Mouse (Mus musculus) heart, postnatal 10 days (tissue): ENCODE data around the gene Ccr6. TPM values are rescaled to one million over a fixed set of nuclear protein-coding genes. Genes with fewer than 3 reads are reported as not detected.

ENCODE experiments used
- DNase-seq, 2 experiments: peaks; one replicate each; pipeline ENCODE4 v3.0.0; 2021
- intact Hi-C: fragments of 180-260 bp; cut with DNase I; formaldehyde crosslinking; loops from one replicate; pipeline ENCODE4 v1.15.1; 2025
- total RNA-seq, 2 experiments: library from RNA; stranded (reverse); gene quantifications; 2 replicates each; pipeline ENCODE4 v1.2.3; 2021

Gene Ccr6
- total RNA-seq, 2 experiments from 2014 or later, result not detected

GRCm38 (mm10) chr17:8282821-8283525 is 47.1 kb downstream of the Ccr6 start, which contains the start of gene Mpc1:
Gene Mpc1, plus strand, starts transcription at chr17:8282904.
- intact Hi-C loops, result no loop called here
- DNase-seq, result peak; percentile 89 to 90

- intact Hi-C loops, result no loop called here
- DNase-seq, result peak; percentile 97 to 98
These were observed 47.8 kb downstream of the Ccr6 start for GRCm38 (mm10) chr17:8283526-8284253.

GRCm38 (mm10) chr17:8284254-8284661 is 48.4 kb downstream of the Ccr6 start:
- intact Hi-C loops, result no loop called here
- peak; percentile 71 to 72 for DNase-seq

GRCm38 (mm10) chr17:8285056-8285455 is 49.2 kb downstream of the Ccr6 start:
- DNase-seq, result no peak
- intact Hi-C loops, result no loop called here

- intact Hi-C loops, result no loop called here
- DNase-seq, result no peak
These were observed 51.1 kb downstream of the Ccr6 start for GRCm38 (mm10) chr17:8286987-8287386.

- intact Hi-C loops, result no loop called here
- no peak for DNase-seq
These were observed 54.3 kb downstream of the Ccr6 start for GRCm38 (mm10) chr17:8289993-8290679.

- DNase-seq, result no peak
- intact Hi-C loops, result no loop called here
These were observed 54.9 kb downstream of the Ccr6 start for GRCm38 (mm10) chr17:8290736-8291135.

- intact Hi-C loops, result no loop called here
These were observed 60.0 kb downstream of the Ccr6 start for GRCm38 (mm10) chr17:8295825-8296224.

GRCm38 (mm10) chr17:8296313-8296844 is 60.5 kb downstream of the Ccr6 start:
- intact Hi-C loops, result no loop called here
- no peak for DNase-seq

More at GRCm38 (mm10) chr17:8295825-8296224, 60.0 kb downstream of the Ccr6 start:
- no peak for DNase-seq

GRCm38 (mm10) chr17:8297746-8298145 is 61.9 kb downstream of the Ccr6 start:
- intact Hi-C loops, result loop anchor here (2.0 kb wide), 1 partner anchor 33 kb away; no protein-coding TSS in a partner anchor
- no peak for DNase-seq

GRCm38 (mm10) chr17:8298281-8298680 is 62.4 kb downstream of the Ccr6 start:
- intact Hi-C loops, result loop anchor here (2.0 kb wide), 1 partner anchor 33 kb away; no protein-coding TSS in a partner anchor
- DNase-seq, result no peak

GRCm38 (mm10) chr17:8299524-8299923 is 63.7 kb downstream of the Ccr6 start:
- intact Hi-C loops, result loop anchor here (2.0 kb wide), 1 partner anchor 35 kb away; no protein-coding TSS in a partner anchor
- DNase-seq, result no peak

GRCm38 (mm10) chr17:8301515-8301914 is 65.7 kb downstream of the Ccr6 start:
- DNase-seq, result no peak
- intact Hi-C loops, result no loop called here

- DNase-seq, result no peak
- intact Hi-C loops, result no loop called here
These were observed 67.1 kb downstream of the Ccr6 start for GRCm38 (mm10) chr17:8302772-8303438.

- intact Hi-C loops, result no loop called here
- DNase-seq, result no peak
These were observed 67.8 kb downstream of the Ccr6 start for GRCm38 (mm10) chr17:8303671-8304070.

GRCm38 (mm10) chr17:8305801-8306200 is 70.0 kb downstream of the Ccr6 start:
- DNase-seq, result no peak
- intact Hi-C loops, result no loop called here
